18 mouse cellular contexts compared by ENCODE assay signal in genomic region chr2:141738702-141739101, GRCm38 (mm10).
"Had no signal": no experiment of that assay in that cellular context is flagged by ENCODE, and none has a peak within 500 bp of the region (broad histone marks: within the 10 kb centered on the region; RNA-seq: fewer than 3 reads in every experiment).

No protein-coding gene starts in this region.

- H3K27me3 ChIP-seq: liver, embryonic 12.5 days; midbrain, embryonic 12.5 days; midbrain, embryonic 15.5 days; neural tube, embryonic 15.5 days had no signal

- ATAC-seq: liver, embryonic 12.5 days; midbrain, embryonic 15.5 days had no signal

- DNase-seq: lung, adult 18-20 months; lung, embryonic 14.5 days; lung, postnatal 10 days; lung, postnatal 4 days; right cerebral cortex, adult 18-20 months; right cerebral cortex, postnatal 25 days; right cerebral cortex, postnatal 4 days; thymus, adult 18-20 months; thymus, postnatal 14 days; thymus, postnatal 36 days had no signal

- H3K9me3 ChIP-seq: liver, embryonic 12.5 days; midbrain, embryonic 10.5 days; midbrain, embryonic 12.5 days; midbrain, embryonic 15.5 days; neural tube, embryonic 13.5 days; neural tube, embryonic 15.5 days had no signal

- H3K4me3 ChIP-seq: liver, embryonic 12.5 days; midbrain, embryonic 10.5 days; midbrain, embryonic 12.5 days; midbrain, embryonic 15.5 days; myocyte; neural tube, embryonic 13.5 days; neural tube, embryonic 15.5 days had no signal

- H3K9ac ChIP-seq: liver, embryonic 12.5 days; liver, embryonic 14.5 days; lung, embryonic 14.5 days; midbrain, embryonic 12.5 days; midbrain, embryonic 15.5 days; neural tube, embryonic 13.5 days; neural tube, embryonic 15.5 days had no signal

- H3K4me2 ChIP-seq: liver, embryonic 12.5 days; lung, embryonic 14.5 days; midbrain, embryonic 12.5 days; midbrain, embryonic 15.5 days; neural tube, embryonic 13.5 days; neural tube, embryonic 15.5 days had no signal

- H3K27ac ChIP-seq: liver, embryonic 12.5 days; liver, embryonic 14.5 days; midbrain, embryonic 10.5 days; midbrain, embryonic 12.5 days; midbrain, embryonic 15.5 days; neural tube, embryonic 13.5 days; neural tube, embryonic 15.5 days had no signal

- H3K36me3 ChIP-seq: liver, embryonic 12.5 days; midbrain, embryonic 10.5 days; midbrain, embryonic 12.5 days; midbrain, embryonic 15.5 days; neural tube, embryonic 13.5 days; neural tube, embryonic 15.5 days had no signal

- H3K4me1 ChIP-seq: liver, embryonic 12.5 days; midbrain, embryonic 10.5 days; midbrain, embryonic 12.5 days; midbrain, embryonic 15.5 days; neural tube, embryonic 13.5 days; neural tube, embryonic 15.5 days had no signal
